Mouse (Mus musculus): ENCODE results near the gene Ddit4. TPM values are rescaled to one million over a fixed set of nuclear protein-coding genes. Genes with fewer than 3 reads are reported as not detected.

The Ddit4 gene
- total and polyA plus RNA-seq, 2 experiments from 2014 or later: 17.0 to 30.3 TPM

- H3K9me3 ChIP-seq (replicated peaks; ENCODE audit: control insufficient read depth, low read length): no peaks in the 10 kb centered on the region
- H3K4me1 ChIP-seq (ENCODE audit: control insufficient read depth, insufficient read depth): peaks cover 65% of the 10 kb centered on the region
- H3K4me3 ChIP-seq (ENCODE audit: low read depth, low read length): no peak overlapping the region
- ATAC-seq (ENCODE audit: insufficient read depth, low read depth): no peak
- 86% methylated on average over 6 of the region's 6 CpGs for WGBS
- H3K9ac ChIP-seq (replicated peaks; ENCODE audit: low read depth, low read length): no peak overlapping the region
- H3K27me3 ChIP-seq (ENCODE audit: control insufficient read depth, insufficient read depth, low read length): no peaks in the 10 kb centered on the region
- H3K27ac ChIP-seq (ENCODE audit: low read depth): peak overlapping the region; percentile 89
- H3K36me3 ChIP-seq (replicated peaks; ENCODE audit: control insufficient read depth, insufficient read depth, low read length): no peaks in the 10 kb centered on the region
- TF ChIP-seq CTCF (IDR thresholded peaks at IDR 0.05; ENCODE audit: low read depth) (no peak), EP300 (IDR thresholded peaks at IDR 0.05; ENCODE audit: low read depth) (no peak)
- DNase-seq (ENCODE audit: low spot score): no peak
- no peak overlapping the region for H3K4me2 ChIP-seq (ENCODE audit: low read depth, low read length)
Measured at GRCm38 (mm10) chr10:59972999-59973398, 21.4 kb upstream of the Ddit4 start.

- Histone ChIP-seq H3K27me3 (ENCODE audit: control insufficient read depth, insufficient read depth, low read length) (no peaks in the 10 kb centered on the region), H3K4me3 (ENCODE audit: low read depth, low read length) (no peak overlapping the region), H3K4me1 (ENCODE audit: control insufficient read depth, insufficient read depth) (peaks cover 67% of the 10 kb centered on the region), H3K36me3 (replicated peaks; ENCODE audit: control insufficient read depth, insufficient read depth, low read length) (no peaks in the 10 kb centered on the region), H3K4me2 (ENCODE audit: low read depth, low read length) (no peak overlapping the region), H3K9ac (replicated peaks; ENCODE audit: low read depth, low read length) (no peak overlapping the region), H3K9me3 (replicated peaks; ENCODE audit: control insufficient read depth, low read length) (no peaks in the 10 kb centered on the region), H3K27ac (ENCODE audit: low read depth) (peak overlapping the region; percentile 89)
- DNase-seq (ENCODE audit: low spot score): peak; percentile 82
- TF ChIP-seq EP300 (IDR thresholded peaks at IDR 0.05; ENCODE audit: low read depth) (peak; percentile 95), CTCF (IDR thresholded peaks at IDR 0.05; ENCODE audit: low read depth) (no peak)
- 26% methylated on average over 2 of the region's 2 CpGs for WGBS
- ATAC-seq (ENCODE audit: insufficient read depth, low read depth): peak; percentile 31
Measured at GRCm38 (mm10) chr10:59972534-59972933, 20.9 kb upstream of the Ddit4 start.

- no peaks in the 10 kb centered on the region for H3K9me3 ChIP-seq (replicated peaks; ENCODE audit: control insufficient read depth, low read length)
- TF ChIP-seq CTCF (IDR thresholded peaks at IDR 0.05; ENCODE audit: low read depth) (no peak), EP300 (IDR thresholded peaks at IDR 0.05; ENCODE audit: low read depth) (no peak)
- DNase-seq (ENCODE audit: low spot score): no peak
- no peaks in the 10 kb centered on the region for H3K27me3 ChIP-seq (ENCODE audit: control insufficient read depth, insufficient read depth, low read length)
- H3K4me2 ChIP-seq (ENCODE audit: low read depth, low read length): no peak overlapping the region
- no peaks in the 10 kb centered on the region for H3K36me3 ChIP-seq (replicated peaks; ENCODE audit: control insufficient read depth, insufficient read depth, low read length)
- ATAC-seq (ENCODE audit: insufficient read depth, low read depth): no peak
- 96% methylated on average over 8 of the region's 8 CpGs for WGBS
- peak overlapping the region; percentile 89; the same call in 1 of the 2 replicates for H3K27ac ChIP-seq (ENCODE audit: low read depth)
- H3K4me3 ChIP-seq (ENCODE audit: low read depth, low read length): no peak overlapping the region
- H3K4me1 ChIP-seq (ENCODE audit: control insufficient read depth, insufficient read depth): peaks cover 69% of the 10 kb centered on the region
- H3K9ac ChIP-seq (replicated peaks; ENCODE audit: low read depth, low read length): no peak overlapping the region
Measured at GRCm38 (mm10) chr10:59971813-59972212, 20.2 kb upstream of the Ddit4 start.

GRCm38 (mm10) chr10:59970450-59971062 lies 18.9 kb upstream of the Ddit4 start:
- H3K9me3 ChIP-seq (replicated peaks; ENCODE audit: control insufficient read depth, low read length): no peaks in the 10 kb centered on the region
- H3K4me1 ChIP-seq (ENCODE audit: control insufficient read depth, insufficient read depth): peaks cover 77% of the 10 kb centered on the region
- H3K36me3 ChIP-seq (replicated peaks; ENCODE audit: control insufficient read depth, insufficient read depth, low read length): no peaks in the 10 kb centered on the region
- H3K4me3 ChIP-seq (ENCODE audit: low read depth, low read length): peak overlapping the region; percentile 39
- ATAC-seq (ENCODE audit: insufficient read depth, low read depth) (no peak), DNase-seq (ENCODE audit: low spot score) (no peak)
- peak overlapping the region; percentile 63 for H3K4me2 ChIP-seq (ENCODE audit: low read depth, low read length)
- TF ChIP-seq CTCF (IDR thresholded peaks at IDR 0.05; ENCODE audit: low read depth) (no peak), EP300 (IDR thresholded peaks at IDR 0.05; ENCODE audit: low read depth) (no peak)
- 26% methylated on average over 6 of the region's 6 CpGs for WGBS
- H3K9ac ChIP-seq (replicated peaks; ENCODE audit: low read depth, low read length): peak overlapping the region; percentile 71
- no peaks in the 10 kb centered on the region for H3K27me3 ChIP-seq (ENCODE audit: control insufficient read depth, insufficient read depth, low read length)
- H3K27ac ChIP-seq (ENCODE audit: low read depth): peak overlapping the region; percentile 99

GRCm38 (mm10) chr10:59969821-59970449 lies 18.3 kb upstream of the Ddit4 start:
- WGBS: under 1% methylated on average over 25 of the region's 25 CpGs
- peak; percentile 71 for ATAC-seq (ENCODE audit: insufficient read depth, low read depth)
- H3K4me1 ChIP-seq (ENCODE audit: control insufficient read depth, insufficient read depth): peaks cover 77% of the 10 kb centered on the region

More at GRCm38 (mm10) chr10:59969821-59970449, 18.3 kb upstream of the Ddit4 start:
- Histone ChIP-seq H3K27me3 (ENCODE audit: control insufficient read depth, insufficient read depth, low read length) (no peaks in the 10 kb centered on the region), H3K36me3 (replicated peaks; ENCODE audit: control insufficient read depth, insufficient read depth, low read length) (no peaks in the 10 kb centered on the region), H3K9ac (replicated peaks; ENCODE audit: low read depth, low read length) (peak overlapping the region; percentile 71), H3K4me2 (ENCODE audit: low read depth, low read length) (peak overlapping the region; percentile 63), H3K4me3 (ENCODE audit: low read depth, low read length) (peak overlapping the region; percentile 39), H3K27ac (ENCODE audit: low read depth) (peak overlapping the region; percentile 99), H3K9me3 (replicated peaks; ENCODE audit: control insufficient read depth, low read length) (no peaks in the 10 kb centered on the region)
- peak; percentile 98 for DNase-seq (ENCODE audit: low spot score)
- TF ChIP-seq CTCF (IDR thresholded peaks at IDR 0.05; ENCODE audit: low read depth) (no peak), EP300 (IDR thresholded peaks at IDR 0.05; ENCODE audit: low read depth) (peak; percentile 100)
